8 mouse cellular contexts compared by ENCODE assay signal in genomic region chr7:66140923-66141570, GRCm38 (mm10). TPM values are rescaled to one million over a fixed set of nuclear protein-coding genes. Genes with fewer than 3 reads are reported as not detected.
A peak's percentile ranks its signal among the peaks of the same experiment; 100 is the strongest.
DNase-seq lines count a peak whose midpoint lies in the region; ATAC-seq lines count a peak whose summit lies in the region.
"Had no signal": no experiment of that assay in that cellular context is flagged by ENCODE, and none has a peak within 500 bp of the region (broad histone marks: within the 10 kb centered on the region; RNA-seq: fewer than 3 reads in every experiment).

No protein-coding gene starts in this region.

- H3K36me3 ChIP-seq in hindbrain, embryonic 14.5 days (replicated peaks; ENCODE audit: control insufficient read depth, insufficient read depth): no peaks in the 10 kb centered on the region
- no peaks in the 10 kb centered on the region for H3K36me3 ChIP-seq in hindbrain, embryonic 16.5 days (ENCODE audit: control insufficient read depth, insufficient read depth, low read length)
- no peaks in the 10 kb centered on the region for H3K36me3 ChIP-seq in neural tube, embryonic 14.5 days (ENCODE audit: control insufficient read depth, insufficient read depth, low read length)
- no peaks in the 10 kb centered on the region for H3K36me3 ChIP-seq in neural tube, embryonic 15.5 days
- no peaks in the 10 kb centered on the region for H3K36me3 ChIP-seq in midbrain, embryonic 13.5 days

- H3K27ac ChIP-seq in hindbrain, embryonic 14.5 days: peak overlapping the region; percentile 1; the same call in 1 of the 2 replicates
- no peak overlapping the region for H3K27ac ChIP-seq in hindbrain, embryonic 16.5 days (ENCODE audit: low read depth, low read length)
- no peak overlapping the region for H3K27ac ChIP-seq in neural tube, embryonic 14.5 days (ENCODE audit: low read depth, low read length)
- H3K27ac ChIP-seq in neural tube, embryonic 15.5 days (replicated peaks): no peak overlapping the region; the same call in 1 of the 2 replicates
- peak overlapping the region; percentile 30 for H3K27ac ChIP-seq in midbrain, embryonic 13.5 days

- no peak overlapping the region for H3K9ac ChIP-seq in hindbrain, embryonic 14.5 days
- no peak overlapping the region for H3K9ac ChIP-seq in hindbrain, embryonic 16.5 days (ENCODE audit: low read depth, low read length)
- H3K9ac ChIP-seq in neural tube, embryonic 14.5 days (replicated peaks; ENCODE audit: low read depth, low read length): no peak overlapping the region
- no peak overlapping the region for H3K9ac ChIP-seq in neural tube, embryonic 15.5 days (replicated peaks)
- H3K9ac ChIP-seq in midbrain, embryonic 13.5 days (replicated peaks): no peak overlapping the region

- H3K4me2 ChIP-seq in hindbrain, embryonic 14.5 days (replicated peaks): no peak overlapping the region
- H3K4me2 ChIP-seq in hindbrain, embryonic 16.5 days (ENCODE audit: low read length): no peak overlapping the region
- no peak overlapping the region for H3K4me2 ChIP-seq in neural tube, embryonic 14.5 days (ENCODE audit: low read depth, low read length)
- H3K4me2 ChIP-seq in neural tube, embryonic 15.5 days: no peak overlapping the region
- no peak overlapping the region for H3K4me2 ChIP-seq in midbrain, embryonic 13.5 days (replicated peaks)

- H3K4me3 ChIP-seq in hindbrain, embryonic 14.5 days (replicated peaks; ENCODE audit: low read length): no peak overlapping the region
- H3K4me3 ChIP-seq in hindbrain, embryonic 16.5 days (ENCODE audit: low read length): no peak overlapping the region
- H3K4me3 ChIP-seq in neural tube, embryonic 14.5 days (ENCODE audit: low read depth, low read length): no peak overlapping the region
- no peak overlapping the region for H3K4me3 ChIP-seq in neural tube, embryonic 15.5 days (replicated peaks)
- H3K4me3 ChIP-seq in midbrain, embryonic 13.5 days (replicated peaks): no peak overlapping the region

- H3K4me1 ChIP-seq in hindbrain, embryonic 14.5 days (replicated peaks; ENCODE audit: control insufficient read depth, insufficient read depth, low read length): peaks cover 38% of the 10 kb centered on the region
- peaks cover 30% of the 10 kb centered on the region for H3K4me1 ChIP-seq in hindbrain, embryonic 16.5 days (ENCODE audit: control insufficient read depth, insufficient read depth, low read depth, low read length)
- H3K4me1 ChIP-seq in neural tube, embryonic 14.5 days (ENCODE audit: control insufficient read depth, insufficient read depth, low read length): peaks cover 21% of the 10 kb centered on the region; the same call in 1 of the 2 replicates
- H3K4me1 ChIP-seq in neural tube, embryonic 15.5 days: peaks cover 49% of the 10 kb centered on the region
- peaks cover 63% of the 10 kb centered on the region for H3K4me1 ChIP-seq in midbrain, embryonic 13.5 days (replicated peaks)

- no peak for ATAC-seq in hindbrain, embryonic 14.5 days (ENCODE audit: low FRiP score)
- no peak for ATAC-seq in hindbrain, embryonic 16.5 days
- ATAC-seq in neural tube, embryonic 14.5 days (ENCODE audit: low read depth): peak; percentile 28; the same call in 1 of the 2 replicates
- no peak for ATAC-seq in neural tube, embryonic 15.5 days (ENCODE audit: low FRiP score)
- ATAC-seq in midbrain, embryonic 13.5 days: peak; percentile 61; the same call in 1 of the 2 replicates

- no peaks in the 10 kb centered on the region for H3K9me3 ChIP-seq in hindbrain, embryonic 14.5 days (ENCODE audit: control insufficient read depth, low read length)
- H3K9me3 ChIP-seq in hindbrain, embryonic 16.5 days (ENCODE audit: control insufficient read depth, low read length): no peaks in the 10 kb centered on the region
- H3K9me3 ChIP-seq in neural tube, embryonic 14.5 days (ENCODE audit: control insufficient read depth, low read length): no peaks in the 10 kb centered on the region
- H3K9me3 ChIP-seq in neural tube, embryonic 15.5 days (replicated peaks): no peaks in the 10 kb centered on the region
- no peaks in the 10 kb centered on the region for H3K9me3 ChIP-seq in midbrain, embryonic 13.5 days

- DNase-seq in hindbrain, embryonic 14.5 days (ENCODE audit: low spot score): no peak
- DNase-seq in adrenal gland, postnatal 25 days: no peak
- no peak for DNase-seq in urinary bladder, postnatal 10 days (ENCODE audit: low spot score)
- DNase-seq: left cerebral cortex, postnatal 4 days had no signal

- 42% methylated on average over 4 of the region's 4 CpGs for WGBS in hindbrain, embryonic 14.5 days
- 29% methylated on average over 4 of the region's 4 CpGs for WGBS in hindbrain, embryonic 16.5 days
- 33% methylated on average over 4 of the region's 4 CpGs for whole genome bisulfite sequencing in neural tube, embryonic 14.5 days
- WGBS in neural tube, embryonic 15.5 days: 26% methylated on average over 4 of the region's 4 CpGs
- 43% methylated on average over 4 of the region's 4 CpGs for WGBS in midbrain, embryonic 13.5 days

- no peaks in the 10 kb centered on the region for H3K27me3 ChIP-seq in hindbrain, embryonic 14.5 days (ENCODE audit: control insufficient read depth, insufficient read depth, low read length)
- no peaks in the 10 kb centered on the region for H3K27me3 ChIP-seq in hindbrain, embryonic 16.5 days (replicated peaks; ENCODE audit: control insufficient read depth, insufficient read depth, low read length)
- no peaks in the 10 kb centered on the region for H3K27me3 ChIP-seq in neural tube, embryonic 14.5 days (ENCODE audit: control insufficient read depth, insufficient read depth, low read length)
- H3K27me3 ChIP-seq in neural tube, embryonic 15.5 days (replicated peaks): no peaks in the 10 kb centered on the region
- H3K27me3 ChIP-seq in midbrain, embryonic 13.5 days: no peaks in the 10 kb centered on the region

RNA-seq across cellular contexts. Expression of gene Chsy1, which starts 31.7 kb away (rescaled TPM):
- 15.7 and 17.2 TPM in 2 replicates for polyA plus RNA-seq in hindbrain, embryonic 14.5 days (2014; fragmentation: Nextera tagmentation; extraction: Ambion mirVana)
- polyA plus RNA-seq in hindbrain, embryonic 16.5 days (2015; fragmentation: Nextera tagmentation; extraction: Ambion mirVana): 8.7 and 10.0 TPM in 2 replicates
- polyA plus RNA-seq in neural tube, embryonic 14.5 days (2014; fragmentation: Nextera tagmentation; extraction: Ambion mirVana): 16.1 and 16.4 TPM in 2 replicates
- 9.9 and 10.7 TPM in 2 replicates for polyA plus RNA-seq in neural tube, embryonic 15.5 days (2015; fragmentation: Nextera tagmentation; extraction: Ambion mirVana)
- 11.1 and 11.8 TPM in 2 replicates for polyA plus RNA-seq in midbrain, embryonic 13.5 days (2015; fragmentation: Nextera tagmentation; extraction: Ambion mirVana)
- total RNA-seq in adrenal gland, postnatal 25 days (2021): 12.6 and 15.2 TPM in 2 replicates

Comparison
In these comparisons a context has a peak if more than half of its experiments do, and no peak if none do; other contexts are left out.
1. ATAC-seq: peak in neural tube, embryonic 14.5 days (single experiment) and midbrain, embryonic 13.5 days (single experiment); none in hindbrain, embryonic 14.5 days (single experiment), hindbrain, embryonic 16.5 days (single experiment) and neural tube, embryonic 15.5 days (single experiment).
2. H3K27ac ChIP-seq: peak in hindbrain, embryonic 14.5 days (single experiment) and midbrain, embryonic 13.5 days (single experiment); none in hindbrain, embryonic 16.5 days (single experiment), neural tube, embryonic 14.5 days (single experiment) and neural tube, embryonic 15.5 days (single experiment).